Mouse (Mus musculus) natural killer cell, adult 2 months (primary cell): ENCODE measurements around the gene Trit1.
"Not testable (repeated sequence)": the region's sequence is repeated elsewhere in the genome, so short reads cannot be mapped to it uniquely, and the experiment has no call there.

Experiments used
- DNase-seq, 2 experiments: peaks; one replicate each; pipeline ENCODE4 v3.0.0; 2022; ENCODE audit warnings: low spot score in 2 of 2

Trit1 gene

DNA sequence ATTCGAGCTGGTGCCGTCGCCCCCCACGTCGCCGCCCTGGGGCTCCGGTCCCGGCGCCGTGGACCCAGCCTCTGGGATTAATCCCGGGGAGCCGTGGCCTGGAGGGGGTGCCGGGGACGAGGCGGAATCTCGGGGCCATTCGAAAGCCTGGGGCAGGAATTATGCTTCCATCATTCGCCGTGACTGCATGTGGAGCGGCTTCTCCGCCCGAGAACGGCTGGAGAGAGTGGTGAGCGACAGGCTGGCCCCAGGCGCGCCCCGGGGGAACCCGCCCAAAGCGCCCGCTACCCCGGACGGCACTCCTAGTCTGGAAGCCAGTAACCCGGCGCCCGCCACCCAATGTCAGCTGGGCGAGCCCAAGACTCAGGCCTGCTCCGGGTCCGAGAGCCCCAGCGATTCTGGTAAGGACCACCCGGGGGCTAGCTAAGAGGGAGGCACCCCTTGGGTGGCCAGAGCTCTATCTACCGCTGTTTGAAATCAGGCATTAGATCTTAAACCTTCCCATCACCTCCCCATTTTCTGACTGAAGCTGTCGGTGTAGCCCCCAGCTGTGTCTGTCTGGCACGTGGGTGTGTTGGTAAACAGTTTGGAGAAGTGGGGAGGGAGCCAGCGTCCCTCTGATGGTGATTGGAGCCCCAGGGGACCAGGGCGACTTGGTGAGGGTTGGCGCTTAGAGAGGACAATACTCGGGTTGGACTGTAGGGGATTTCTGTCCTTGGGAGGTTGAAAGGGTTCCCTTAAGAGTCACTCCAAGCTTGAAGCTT lies 19.6 kb upstream of the Trit1 start:
- DNase-seq: peak in 1 of 2 experiments; percentile 51

DNA sequence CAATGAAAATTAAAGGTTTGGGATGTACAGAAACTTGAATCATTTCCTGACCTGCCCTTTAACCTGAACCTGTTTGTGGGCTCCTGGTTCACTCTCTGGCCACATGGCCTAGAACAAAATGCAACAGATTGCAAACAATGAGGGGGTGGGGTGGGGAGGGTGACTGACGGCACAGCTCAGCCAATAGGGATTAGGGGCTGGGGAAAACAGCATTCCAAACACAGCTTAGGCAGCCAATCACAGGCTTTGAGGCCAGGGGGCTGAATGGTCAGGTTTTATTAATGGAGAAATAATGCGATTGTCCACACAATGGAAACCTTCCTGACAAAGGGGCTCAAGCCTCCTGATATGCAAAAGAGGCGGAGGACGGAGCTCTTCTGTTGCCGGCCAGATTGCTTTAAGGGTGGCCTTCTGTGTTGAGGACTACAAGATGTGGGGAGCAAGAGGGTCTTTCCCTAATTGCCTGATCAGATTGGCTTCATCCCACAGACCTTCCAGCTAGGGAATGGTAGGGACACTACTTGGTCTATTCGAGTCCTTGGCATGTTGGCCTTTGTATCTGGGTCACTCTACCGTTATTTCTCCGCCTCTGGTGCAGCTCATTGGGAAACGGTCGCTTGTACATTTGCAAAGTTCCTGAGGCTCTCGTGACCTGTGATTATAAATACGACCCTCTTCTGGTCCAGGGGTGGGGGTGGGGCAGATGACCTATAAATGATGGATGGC lies 17.7 kb upstream of the Trit1 start:
- no peak for DNase-seq

DNA sequence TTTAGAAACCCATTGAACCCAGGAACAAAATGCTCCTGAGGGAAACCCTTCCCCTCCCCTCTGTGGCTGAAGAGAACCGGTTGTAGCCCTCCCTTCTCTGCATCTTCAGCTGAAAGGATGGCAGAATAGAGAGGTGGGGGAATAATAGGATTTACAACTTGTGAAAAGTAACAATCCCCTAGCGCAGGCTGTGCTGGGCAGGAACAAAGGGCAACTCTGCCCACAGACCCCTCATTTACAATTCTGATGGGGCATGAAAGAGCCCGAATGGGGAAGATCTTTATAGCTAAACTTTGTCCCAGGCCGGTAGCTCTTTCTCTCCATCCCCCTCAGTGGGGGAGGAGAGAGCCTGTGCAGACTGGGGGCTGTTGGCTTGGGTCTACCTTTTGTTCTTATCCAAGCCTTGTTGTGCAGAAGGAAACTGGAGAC lies 17.1 kb upstream of the Trit1 start:
- no peak for DNase-seq

DNA sequence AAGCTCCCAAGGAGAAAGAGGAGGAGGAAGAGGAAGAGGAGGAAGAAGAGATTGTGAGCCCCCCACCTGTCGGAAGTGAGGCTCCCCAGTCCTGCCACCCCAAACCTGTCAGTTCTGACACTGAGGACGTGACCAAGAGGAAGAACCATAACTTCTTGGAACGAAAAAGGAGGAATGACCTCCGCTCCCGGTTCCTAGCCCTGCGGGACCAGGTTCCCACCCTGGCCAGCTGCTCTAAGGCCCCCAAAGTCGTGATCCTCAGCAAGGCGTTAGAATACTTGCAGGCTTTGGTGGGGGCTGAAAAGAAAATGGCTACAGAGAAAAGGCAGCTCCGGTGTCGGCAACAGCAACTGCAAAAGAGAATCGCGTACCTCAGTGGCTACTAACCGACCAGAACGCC lies 16.3 kb upstream of the Trit1 start:
- no peak for DNase-seq

DNA sequence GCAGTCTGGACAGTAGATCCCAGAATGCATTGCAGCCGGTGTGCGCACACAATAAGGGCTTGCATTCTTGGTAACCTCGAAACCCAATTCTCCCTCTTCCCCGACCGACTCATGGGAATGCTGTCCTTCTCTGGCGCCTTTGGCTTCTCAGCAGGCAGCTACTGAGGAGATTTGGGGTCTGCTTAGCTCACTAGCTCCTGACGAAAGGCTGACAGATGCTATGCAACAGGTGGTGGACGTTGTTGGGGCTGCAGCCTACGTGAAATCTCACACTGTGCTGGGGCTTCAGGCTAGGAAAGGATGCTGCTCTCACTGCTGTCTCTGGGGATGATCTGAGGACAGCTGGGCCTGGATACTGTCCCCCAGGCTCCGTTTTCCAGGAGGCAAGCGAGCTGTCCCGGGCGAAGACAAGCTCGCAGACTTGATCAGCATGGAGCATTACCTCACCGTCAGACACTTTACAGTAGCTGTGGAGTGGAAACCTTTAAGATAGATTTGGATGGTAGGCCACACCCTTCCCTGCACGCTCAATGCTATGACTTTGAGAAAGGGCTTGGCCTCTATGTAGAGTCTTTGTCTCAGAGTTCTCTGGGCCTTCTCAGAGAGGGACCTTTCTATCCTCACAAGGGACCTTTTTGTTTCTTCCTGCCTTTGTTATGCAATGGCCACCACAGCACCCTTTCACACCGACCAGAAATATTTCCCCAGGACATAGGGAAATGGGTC lies 15.6 kb upstream of the Trit1 start:
- no peak for DNase-seq

DNA sequence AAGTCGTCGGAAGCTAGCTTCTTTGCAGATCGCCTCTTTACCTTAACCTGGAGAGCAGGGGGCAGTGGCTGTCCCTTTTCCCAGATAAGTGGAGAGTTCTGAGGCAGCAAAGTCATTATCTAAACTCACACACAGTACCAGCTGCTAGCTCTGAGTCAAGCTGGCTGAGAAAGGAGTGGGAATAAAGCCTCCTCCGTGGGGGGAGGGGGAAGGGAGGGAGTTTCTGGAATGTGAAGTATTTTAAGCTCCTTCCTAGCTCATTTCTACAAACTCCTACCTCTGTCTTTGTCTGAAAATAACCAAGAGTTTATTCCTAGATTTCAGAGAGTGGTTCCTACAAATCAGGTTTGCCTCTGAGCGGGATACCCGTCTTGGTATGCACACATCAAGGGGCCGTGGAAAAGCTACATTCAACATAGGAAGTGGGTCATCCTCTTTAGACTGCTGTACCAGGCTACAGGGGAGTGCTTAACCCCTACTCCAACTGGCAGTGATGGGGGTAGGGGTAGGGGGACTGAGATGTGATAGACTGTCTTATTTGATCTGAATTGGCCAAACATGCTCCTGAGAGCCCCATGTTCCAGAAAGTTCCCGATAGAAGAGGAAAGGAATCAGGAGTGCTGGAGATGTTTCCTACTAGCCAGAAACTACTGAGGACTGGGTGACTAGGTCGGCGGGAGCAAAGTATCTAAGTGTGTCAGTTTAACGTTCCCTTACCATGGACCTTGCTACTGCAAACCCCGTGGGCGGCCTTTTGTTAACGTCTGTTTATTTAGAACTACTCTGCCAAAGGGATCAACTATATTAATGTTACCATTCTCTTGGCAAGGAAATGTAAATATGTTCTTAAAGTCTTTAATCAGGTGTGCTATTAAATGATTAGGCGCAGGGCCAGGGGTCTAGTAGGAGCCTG lies 11.1 kb upstream of the Trit1 start:
- DNase-seq: no peak

DNA sequence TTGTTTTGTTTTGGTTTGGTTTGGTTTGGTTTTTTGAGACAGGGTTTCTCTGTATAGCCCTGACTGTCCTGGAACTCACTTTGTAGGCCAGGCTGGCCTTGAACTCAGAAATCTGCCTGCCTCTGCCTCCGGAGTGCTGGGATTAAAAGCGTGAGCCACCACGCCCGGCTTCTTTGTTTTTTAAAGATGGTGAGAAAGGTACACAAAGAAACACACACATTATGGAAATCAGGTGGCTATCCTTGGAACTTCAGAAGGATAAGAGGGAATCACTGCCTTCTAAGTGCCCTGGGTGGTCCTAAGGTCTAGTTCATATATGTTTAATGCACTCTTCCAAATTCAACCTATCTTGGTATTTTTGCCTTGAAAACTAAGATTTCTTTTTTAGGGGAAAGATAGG lies 3.9 kb upstream of the Trit1 start:
- not testable (repeated sequence) for DNase-seq

DNA sequence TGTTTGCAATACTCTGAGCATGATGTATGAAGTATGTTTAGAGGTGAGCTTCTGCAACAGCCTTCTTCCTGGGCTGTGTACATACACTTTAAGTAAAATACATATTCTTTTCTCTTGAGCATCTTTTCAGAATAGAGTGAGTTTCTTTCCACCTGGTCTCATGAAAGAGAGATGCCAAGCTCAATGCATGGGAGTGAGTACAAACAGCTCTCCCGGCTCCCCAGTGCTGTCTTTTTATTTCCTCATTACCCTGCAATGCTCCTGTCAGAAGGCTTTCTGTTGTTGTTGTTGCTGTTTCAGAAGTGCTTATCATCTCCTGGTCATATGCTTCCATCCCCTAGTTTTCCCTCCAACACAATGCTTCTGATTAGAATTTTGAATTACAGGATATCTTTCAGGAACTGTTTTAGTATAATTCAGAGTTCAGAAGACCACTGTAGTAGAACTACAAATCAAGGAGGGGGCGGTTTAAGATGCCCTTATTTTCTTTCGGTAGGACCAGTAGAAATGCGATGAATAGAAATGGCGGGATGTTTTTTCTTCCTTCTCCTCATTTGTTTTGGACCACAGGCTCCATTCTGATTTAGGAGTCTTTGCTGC lies 3.0 kb upstream of the Trit1 start:
- DNase-seq: no peak

DNA sequence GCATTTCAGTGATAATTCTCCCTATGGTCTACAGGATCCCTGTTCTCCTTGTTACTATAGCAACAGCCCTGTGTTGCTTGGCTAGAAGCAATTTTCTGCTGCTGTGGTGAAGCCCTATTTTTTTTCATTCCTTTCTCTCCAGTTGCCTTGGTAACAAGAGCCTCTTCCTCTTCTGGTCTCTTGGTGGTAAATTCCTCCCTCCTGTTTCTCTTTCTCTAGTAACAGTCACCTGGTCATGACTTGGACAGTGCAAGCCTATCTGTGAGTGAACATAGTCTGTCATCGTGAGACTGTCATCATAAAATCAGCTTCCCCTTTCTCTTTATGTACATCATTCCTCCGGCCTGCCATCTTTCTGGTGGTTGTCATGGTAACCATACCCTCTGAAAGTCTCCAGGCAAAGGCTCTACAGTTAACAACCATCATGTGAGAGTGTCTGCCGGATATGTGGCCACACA lies 2.4 kb upstream of the Trit1 start:
- peak in 1 of 2 experiments; percentile 44 for DNase-seq

DNA sequence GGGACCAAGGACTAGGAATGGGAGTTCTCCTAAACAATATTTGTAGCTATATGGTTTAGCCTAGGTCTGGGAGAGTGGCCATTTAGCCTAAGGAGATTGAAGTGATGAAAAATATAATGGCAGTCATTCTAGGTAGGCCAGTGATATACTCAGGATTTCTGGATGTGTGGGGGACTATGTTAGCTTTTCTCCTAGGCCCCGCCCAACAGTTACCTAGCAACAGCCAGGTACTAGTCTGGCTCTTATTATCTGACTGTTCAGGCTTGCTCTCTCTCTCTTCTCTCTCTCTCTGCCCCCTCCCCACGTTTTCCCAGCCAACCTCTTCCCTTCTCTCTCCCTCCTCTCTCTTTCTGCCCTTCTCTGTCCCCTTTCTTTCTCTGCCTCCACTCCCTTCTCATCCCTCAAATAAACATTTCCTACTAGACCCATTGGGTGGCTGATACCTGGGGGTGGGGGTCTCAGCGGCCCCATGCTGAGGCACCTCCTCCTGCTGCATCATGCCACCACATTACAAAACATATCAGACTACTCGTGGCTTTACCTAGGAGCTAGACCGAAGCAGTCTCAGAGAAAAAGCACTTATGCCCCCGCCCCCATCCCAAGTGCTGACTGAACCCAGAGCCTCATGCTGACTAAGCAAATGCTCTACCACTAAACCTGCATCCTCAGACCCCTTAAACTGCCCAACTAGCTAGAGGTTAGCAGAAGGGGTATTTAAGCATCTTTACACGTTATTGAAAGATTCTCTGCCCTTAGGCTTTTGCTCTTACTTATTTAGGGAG lies 1.7 kb upstream of the Trit1 start:
- DNase-seq: no peak

DNA sequence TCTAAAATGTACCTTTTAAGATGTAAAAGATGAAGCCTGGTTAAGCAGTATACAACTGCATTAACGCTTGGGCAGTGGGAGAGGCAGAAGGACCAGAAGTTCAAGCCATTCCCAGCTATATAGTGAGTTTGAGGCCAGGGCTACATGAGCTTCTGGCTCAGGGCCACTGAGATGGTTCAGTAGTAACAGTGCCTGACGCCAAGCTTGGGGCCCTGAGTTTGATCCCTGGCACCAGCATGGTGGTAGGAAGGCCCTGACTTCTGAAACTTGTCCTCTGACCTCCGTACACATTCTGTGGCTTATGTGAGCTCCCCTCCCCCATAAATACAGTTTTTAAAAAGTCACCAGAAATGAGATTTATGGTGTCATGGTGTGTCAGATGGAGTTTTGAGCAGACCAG lies 5.2 kb downstream of the Trit1 start:
- no peak for DNase-seq

DNA sequence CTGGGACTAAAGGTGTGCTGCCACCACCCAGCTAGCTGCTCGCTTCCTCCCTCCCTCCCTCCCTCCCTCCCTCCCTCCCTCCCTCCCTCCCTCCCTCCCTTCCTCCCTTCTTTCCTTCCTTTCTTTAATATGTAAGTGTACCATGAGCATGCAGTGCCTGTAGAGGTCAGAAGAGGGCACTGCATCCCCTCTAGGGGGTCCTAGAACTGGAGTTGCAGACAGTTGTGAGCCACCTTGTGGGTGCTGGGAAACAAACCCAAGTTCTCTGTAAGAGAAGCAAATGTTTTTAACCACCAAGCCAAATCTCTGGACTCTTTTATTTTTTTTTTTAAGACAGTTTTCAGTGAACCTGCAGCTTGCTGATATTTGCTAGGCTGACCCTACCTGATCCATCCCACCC lies 6.5 kb downstream of the Trit1 start:
- no peak for DNase-seq

DNA sequence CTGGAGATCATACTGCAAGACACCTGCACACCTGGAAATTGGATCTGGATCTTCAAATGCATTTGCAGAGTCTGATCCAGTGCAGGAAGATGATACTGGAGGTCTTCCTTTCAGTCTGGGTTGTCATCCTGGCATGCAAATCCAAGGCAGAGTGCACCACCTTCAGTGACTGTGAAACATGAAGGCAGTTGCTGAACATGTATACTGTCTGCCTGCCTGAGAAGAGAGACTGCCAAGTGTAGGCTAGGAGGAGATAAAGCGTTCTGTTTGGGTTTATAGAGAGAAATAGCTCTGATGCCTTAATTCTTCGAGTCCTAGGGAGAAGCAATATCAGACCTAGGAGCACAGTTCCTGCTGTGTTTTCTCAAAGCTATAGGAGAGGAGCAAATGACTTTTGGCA lies 9.0 kb downstream of the Trit1 start:
- no peak for DNase-seq

DNA sequence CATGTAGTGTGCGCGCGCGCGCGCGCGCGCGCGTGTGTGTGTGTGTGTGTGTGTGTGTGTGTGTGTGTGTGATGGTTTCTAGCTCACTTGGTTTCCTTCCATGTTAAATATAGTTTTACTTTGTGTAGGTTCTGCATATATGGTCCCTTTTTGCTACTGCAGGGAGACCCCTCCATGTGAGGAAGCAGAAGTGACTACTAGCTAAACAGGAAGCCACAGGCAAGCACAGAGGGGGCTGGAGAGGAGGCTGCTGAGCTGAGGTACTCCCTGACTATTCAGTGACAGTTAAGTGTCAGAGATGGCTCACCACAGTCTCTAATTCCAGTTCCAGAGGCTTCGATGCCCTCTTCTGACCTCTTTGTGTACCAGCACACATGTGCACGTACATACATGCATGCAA lies 9.8 kb downstream of the Trit1 start:
- peak; percentile 4 to 64 for DNase-seq

DNA sequence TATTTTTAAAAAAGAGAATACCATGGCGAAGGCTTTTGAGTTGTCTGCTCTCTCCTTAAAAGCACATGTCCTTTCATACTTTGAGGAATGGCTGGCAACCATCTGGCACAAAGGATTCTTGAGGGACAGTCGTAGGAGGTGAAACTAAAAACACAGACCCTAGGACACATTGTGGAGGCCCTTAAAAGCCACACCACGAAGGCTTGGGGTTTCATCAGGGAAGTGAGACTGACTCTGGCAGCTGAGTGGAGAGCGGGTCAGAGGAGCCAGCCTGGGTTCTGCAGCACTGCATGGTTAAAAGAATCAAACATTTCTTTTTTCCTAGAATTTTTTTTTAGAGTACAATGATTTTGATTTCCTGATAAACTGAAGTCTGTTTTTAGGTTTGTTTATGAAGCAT lies 10.2 kb downstream of the Trit1 start:
- no peak for DNase-seq

DNA sequence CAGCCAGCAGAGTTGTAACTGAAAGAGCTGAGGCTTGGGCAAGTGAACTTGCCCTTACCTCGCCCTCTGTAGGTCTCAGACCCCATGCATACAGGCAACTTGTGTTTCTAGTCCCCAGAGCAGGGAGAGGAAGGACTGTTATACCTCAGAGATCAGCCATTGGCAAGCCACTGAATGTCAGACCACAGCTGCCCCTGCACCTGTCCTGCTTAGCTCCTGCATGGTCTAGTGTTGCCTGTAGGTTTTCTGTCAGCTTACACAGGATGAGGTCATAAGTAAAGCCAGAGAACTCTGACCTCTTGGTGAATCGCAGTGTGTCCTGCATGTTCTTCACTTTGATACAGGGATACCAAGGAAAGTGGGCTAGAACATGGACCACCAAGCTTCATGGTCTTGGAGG lies 18.4 kb downstream of the Trit1 start:
- no peak for DNase-seq

DNA sequence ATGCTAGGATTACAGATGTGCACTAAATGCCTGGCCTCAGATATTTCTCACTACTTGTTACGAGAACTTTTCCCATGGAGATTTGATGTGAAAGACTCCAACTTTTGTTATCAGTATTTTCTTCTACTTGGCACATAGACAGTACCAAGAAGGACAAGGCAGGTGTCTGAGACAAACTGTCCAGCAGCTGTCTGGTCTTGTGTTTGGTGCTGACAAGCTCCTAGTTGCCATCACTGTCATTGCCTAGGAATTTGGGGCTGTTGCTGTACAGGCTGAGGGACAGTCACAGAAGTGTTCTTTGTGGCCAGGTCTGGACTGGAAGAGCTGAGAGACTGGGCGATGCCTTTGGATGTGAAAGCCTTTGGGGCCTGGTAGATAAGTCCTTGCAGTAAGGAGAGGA lies 19.2 kb downstream of the Trit1 start:
- no peak for DNase-seq

DNA sequence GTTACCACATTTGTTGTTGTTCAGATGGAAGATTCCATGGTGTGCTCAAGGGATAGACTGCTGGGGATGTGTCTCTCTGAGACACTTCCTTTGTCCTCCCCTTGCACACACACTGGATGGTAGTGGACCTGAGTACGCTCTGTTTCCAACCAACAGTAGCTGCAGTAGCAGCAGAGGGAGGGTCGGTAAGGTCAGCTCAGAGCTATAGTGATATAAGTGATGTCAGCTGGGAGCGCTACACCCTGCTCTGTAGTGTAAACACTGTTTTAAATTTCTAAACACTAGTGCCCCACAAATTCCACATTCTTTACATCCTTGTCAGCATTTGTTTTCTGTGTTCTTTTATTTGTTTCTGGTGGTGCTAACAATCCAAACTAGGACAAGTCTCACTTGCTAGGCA lies 20.3 kb downstream of the Trit1 start:
- no peak for DNase-seq

DNA sequence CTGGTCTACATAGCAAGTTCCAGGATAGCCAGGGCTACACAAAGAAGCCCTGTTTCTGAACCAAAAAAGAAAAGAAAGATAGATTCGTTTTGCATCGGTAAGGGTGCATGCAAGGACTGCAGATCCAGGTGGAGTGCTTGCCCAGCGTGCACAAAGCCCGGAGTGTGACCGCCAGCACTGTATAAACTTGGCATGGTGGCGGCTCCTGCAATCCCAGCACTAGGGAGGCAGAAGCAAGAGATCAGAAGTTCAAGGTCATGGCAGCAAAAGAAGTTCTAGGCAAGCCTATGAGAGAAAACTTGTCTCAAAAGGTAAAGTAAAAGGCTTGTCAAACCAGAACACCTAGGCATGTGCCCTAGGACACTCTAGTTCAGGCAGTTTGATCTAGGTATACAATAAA lies 24.7 kb downstream of the Trit1 start:
- no peak for DNase-seq

DNA sequence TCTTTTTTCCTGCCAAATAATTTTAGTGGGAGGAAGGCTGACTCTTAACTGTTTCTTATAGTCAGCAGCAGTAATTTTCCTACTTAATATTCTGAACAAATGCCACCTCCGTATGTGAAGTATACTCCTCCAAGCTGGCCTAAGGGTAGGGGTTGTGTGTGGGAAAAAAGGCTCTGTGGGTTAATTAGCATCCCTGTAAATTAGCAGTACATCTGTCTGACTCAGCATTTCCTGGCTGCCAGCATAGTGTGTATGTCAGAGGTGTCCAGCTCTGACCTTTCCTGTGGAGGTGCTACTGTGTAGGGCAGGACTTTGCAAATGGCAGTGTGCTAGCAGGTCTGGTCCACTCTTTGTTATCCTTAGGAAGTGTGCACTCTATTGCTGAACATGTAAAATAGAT lies 27.5 kb downstream of the Trit1 start:
- no peak for DNase-seq
